Mouse (Mus musculus): Measurements from ENCODE around the gene Crb1. TPM values are rescaled to one million over a fixed set of nuclear protein-coding genes. Genes with fewer than 3 reads are reported as not detected.
A peak's percentile ranks its signal among the peaks of the same experiment; 100 is the strongest.

Crb1 gene
- polyA plus RNA-seq, 1 experiment from 2014 or later, result 0.39 TPM

DNA sequence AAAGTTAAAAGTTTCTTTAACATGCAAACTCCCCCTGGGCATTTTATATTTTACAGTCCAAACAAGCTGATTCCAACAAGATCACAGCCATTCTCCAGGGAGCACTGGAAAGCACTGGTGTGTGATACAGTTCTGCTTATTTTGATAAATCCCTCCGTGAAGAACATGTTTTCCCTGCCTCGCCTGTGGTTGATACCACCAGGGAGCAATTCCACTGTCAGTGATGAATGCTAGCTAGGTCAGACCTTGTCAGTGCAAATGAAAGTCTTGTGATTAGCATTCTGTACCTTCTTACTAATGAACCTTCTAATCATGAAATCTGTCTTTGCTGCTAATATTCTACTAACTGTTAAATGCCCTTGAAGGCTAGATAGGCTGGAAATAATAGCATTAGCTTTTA, 14.8 kb upstream of the Crb1 start:
- no peak overlapping the region for H3K9ac ChIP-seq (replicated peaks)
- H3K9me3 ChIP-seq, result no peaks in the 10 kb centered on the region
- no peak overlapping the region for H3K4me2 ChIP-seq
- H3K4me1 ChIP-seq (replicated peaks), result no peaks in the 10 kb centered on the region
- H3K27me3 ChIP-seq, result no peaks in the 10 kb centered on the region
- 51% methylated on average over 2 of the region's 2 CpGs for WGBS
- no peak overlapping the region for H3K27ac ChIP-seq
- no peak for ATAC-seq (ENCODE audit: insufficient number of reproducible peaks, insufficient read depth, low FRiP score, low TSS enrichment, low read depth)
- no peak overlapping the region for H3K4me3 ChIP-seq (replicated peaks)
- H3K36me3 ChIP-seq, result no peaks in the 10 kb centered on the region

GRCm38 (mm10) chr1:139379621-139379984, 2.7 kb upstream of the Crb1 start:
- Histone ChIP-seq H3K27me3 (no peaks in the 10 kb centered on the region), H3K4me2 (no peak overlapping the region), H3K36me3 (no peaks in the 10 kb centered on the region), H3K9ac (replicated peaks) (no peak overlapping the region), H3K9me3 (no peaks in the 10 kb centered on the region), H3K4me3 (replicated peaks) (no peak overlapping the region), H3K27ac (no peak overlapping the region), H3K4me1 (replicated peaks) (peaks cover 5% of the 10 kb centered on the region)
- ATAC-seq (ENCODE audit: insufficient number of reproducible peaks, insufficient read depth, low FRiP score, low TSS enrichment, low read depth), result 0 out of 2 replicates have a peak, but pooled peaks have one; percentile 26
- 23% methylated on average over 4 of the region's 4 CpGs for WGBS

DNA sequence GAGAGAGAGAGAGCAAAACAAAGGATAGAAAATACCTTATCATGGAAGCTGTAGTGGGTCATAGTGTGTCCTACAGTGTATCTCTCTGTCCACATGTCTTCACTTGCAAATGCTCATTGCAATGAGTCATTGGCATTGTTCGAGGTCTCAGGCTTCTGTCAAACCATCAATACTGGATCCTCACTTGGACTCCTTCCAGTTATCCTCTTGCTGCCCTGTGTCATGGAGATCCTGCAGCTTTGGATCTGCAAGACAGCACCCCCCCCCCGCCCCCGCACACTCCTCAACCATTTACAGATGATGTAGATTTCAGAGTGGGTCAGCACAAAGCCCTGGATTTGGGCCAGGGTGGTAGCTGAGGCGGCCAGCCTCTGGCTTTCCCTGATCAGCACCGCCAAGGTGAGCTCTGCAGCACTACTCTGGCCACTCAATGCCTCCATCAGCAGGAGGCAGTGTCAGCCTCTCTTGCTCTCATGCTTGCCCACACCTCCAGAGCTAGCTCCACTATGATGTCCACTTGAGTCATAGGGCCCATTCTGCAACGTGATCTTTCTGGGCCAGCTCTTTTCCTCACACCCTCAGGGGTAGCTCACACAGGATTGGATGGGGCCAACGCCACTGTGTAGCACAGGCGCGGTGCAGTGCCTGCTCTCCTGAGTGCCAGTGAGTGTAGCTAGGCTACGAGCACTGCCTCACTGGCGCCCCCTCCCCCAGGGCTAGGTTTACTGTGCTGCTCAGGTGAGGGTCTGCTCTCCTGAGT, 2.1 kb upstream of the Crb1 start:
- 23% methylated on average over 11 of the region's 11 CpGs for WGBS
- ATAC-seq (ENCODE audit: insufficient number of reproducible peaks, insufficient read depth, low FRiP score, low TSS enrichment, low read depth), result peak; percentile 76
- H3K9ac ChIP-seq (replicated peaks), result no peak overlapping the region
- no peak overlapping the region for H3K4me3 ChIP-seq (replicated peaks)
- no peaks in the 10 kb centered on the region for H3K36me3 ChIP-seq
- H3K9me3 ChIP-seq, result no peaks in the 10 kb centered on the region
- H3K4me1 ChIP-seq (replicated peaks), result peaks cover 5% of the 10 kb centered on the region
- H3K4me2 ChIP-seq, result no peak overlapping the region
- no peak overlapping the region for H3K27ac ChIP-seq
- H3K27me3 ChIP-seq, result no peaks in the 10 kb centered on the region

GRCm38 (mm10) chr1:139375900-139376299, 1.0 kb downstream of the Crb1 start:
- H3K4me3 ChIP-seq (replicated peaks), result no peak overlapping the region
- WGBS, result 42% methylated on average over 6 of the region's 6 CpGs
- no peaks in the 10 kb centered on the region for H3K36me3 ChIP-seq
- no peak overlapping the region for H3K9ac ChIP-seq (replicated peaks)
- H3K4me1 ChIP-seq (replicated peaks), result peaks cover 5% of the 10 kb centered on the region
- no peaks in the 10 kb centered on the region for H3K9me3 ChIP-seq
- H3K27ac ChIP-seq, result no peak overlapping the region
- no peak overlapping the region for H3K4me2 ChIP-seq
- no peak for ATAC-seq (ENCODE audit: insufficient number of reproducible peaks, insufficient read depth, low FRiP score, low TSS enrichment, low read depth)
- no peaks in the 10 kb centered on the region for H3K27me3 ChIP-seq

- Histone ChIP-seq H3K9ac (replicated peaks) (no peak overlapping the region), H3K27ac (no peak overlapping the region), H3K36me3 (no peaks in the 10 kb centered on the region), H3K4me3 (replicated peaks) (no peak overlapping the region), H3K27me3 (no peaks in the 10 kb centered on the region), H3K4me2 (no peak overlapping the region), H3K9me3 (no peaks in the 10 kb centered on the region), H3K4me1 (replicated peaks) (no peaks in the 10 kb centered on the region)
- no peak for ATAC-seq (ENCODE audit: insufficient number of reproducible peaks, insufficient read depth, low FRiP score, low TSS enrichment, low read depth)
- whole genome bisulfite sequencing, result 82% methylated on average over 6 of the region's 6 CpGs
These were observed 5.6 kb downstream of the Crb1 start for GRCm38 (mm10) chr1:139371341-139371740.

DNA sequence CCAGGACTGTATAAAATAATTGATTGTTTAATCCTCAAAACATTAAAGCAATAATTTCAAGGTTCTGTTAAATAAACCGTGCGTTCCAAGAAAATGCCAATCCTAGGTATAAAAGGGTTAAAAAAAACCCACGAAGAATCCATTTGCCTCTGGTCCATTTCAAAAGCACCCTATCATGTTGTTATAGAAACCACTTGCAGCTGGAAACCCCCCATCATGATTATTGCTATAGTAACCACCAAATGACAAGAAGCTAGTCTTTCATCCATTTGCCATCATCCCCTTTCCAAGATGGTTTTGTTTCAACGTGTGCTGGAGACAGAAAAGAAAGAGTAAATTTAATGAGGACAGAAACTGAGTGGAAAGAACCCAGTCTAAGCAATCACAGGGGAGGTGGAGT, 28.3 kb downstream of the Crb1 start:
- Histone ChIP-seq H3K4me2 (no peak overlapping the region), H3K4me3 (replicated peaks) (no peak overlapping the region), H3K9me3 (no peaks in the 10 kb centered on the region), H3K36me3 (no peaks in the 10 kb centered on the region), H3K9ac (replicated peaks) (no peak overlapping the region), H3K4me1 (replicated peaks) (0 out of 2 replicates have a peak, but pooled peaks cover 5% of the 10 kb centered on the region), H3K27ac (no peak overlapping the region), H3K27me3 (no peaks in the 10 kb centered on the region)
- 46% methylated on average over 4 of the region's 4 CpGs for WGBS
- no peak for ATAC-seq (ENCODE audit: insufficient number of reproducible peaks, insufficient read depth, low FRiP score, low TSS enrichment, low read depth)

GRCm38 (mm10) chr1:139346602-139347371, 30.1 kb downstream of the Crb1 start:
- Histone ChIP-seq H3K36me3 (no peaks in the 10 kb centered on the region), H3K27ac (no peak overlapping the region), H3K4me2 (no peak overlapping the region), H3K9ac (replicated peaks) (no peak overlapping the region), H3K4me1 (replicated peaks) (0 out of 2 replicates have a peak, but pooled peaks cover 5% of the 10 kb centered on the region), H3K9me3 (no peaks in the 10 kb centered on the region), H3K27me3 (no peaks in the 10 kb centered on the region), H3K4me3 (replicated peaks) (no peak overlapping the region)
- 61% methylated on average over 11 of the region's 11 CpGs for WGBS
- no peak; the same call in 1 of the 2 replicates for ATAC-seq (ENCODE audit: insufficient number of reproducible peaks, insufficient read depth, low FRiP score, low TSS enrichment, low read depth)

DNA sequence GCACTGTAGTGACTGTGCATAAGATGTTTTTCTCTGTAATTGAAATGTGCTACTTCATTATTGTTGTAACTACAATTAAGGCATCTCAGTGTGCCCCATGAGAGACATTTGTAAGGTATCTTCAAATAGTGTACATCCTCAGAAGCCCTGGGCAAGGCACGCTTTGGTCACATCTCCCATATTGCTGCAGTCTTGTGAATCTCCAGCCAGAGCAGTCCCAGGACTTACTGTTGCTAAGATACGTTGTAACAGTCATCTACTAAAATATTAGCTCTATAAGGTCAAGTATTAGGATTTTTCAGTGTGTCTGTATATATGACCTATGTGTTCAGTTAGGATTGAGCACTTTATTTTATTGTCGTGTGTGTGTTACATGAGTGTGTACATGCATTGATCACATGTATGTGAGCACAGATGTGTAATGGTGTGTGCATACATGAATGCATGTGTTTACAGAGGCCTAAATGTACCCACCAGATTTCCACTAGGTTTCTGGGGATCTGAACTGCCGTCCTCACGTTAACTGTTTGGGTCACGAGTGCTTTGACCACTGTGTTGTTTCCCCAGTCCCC, 30.8 kb downstream of the Crb1 start:
- WGBS, result 87% methylated on average over 6 of the region's 6 CpGs
- ATAC-seq (ENCODE audit: insufficient number of reproducible peaks, insufficient read depth, low FRiP score, low TSS enrichment, low read depth), result no peak
- H3K27ac ChIP-seq, result no peak overlapping the region

GRCm38 (mm10) chr1:139340178-139340859, 36.6 kb downstream of the Crb1 start:
- ATAC-seq (ENCODE audit: insufficient number of reproducible peaks, insufficient read depth, low FRiP score, low TSS enrichment, low read depth), result no peak
- Histone ChIP-seq H3K9me3 (no peaks in the 10 kb centered on the region), H3K4me2 (no peak overlapping the region), H3K9ac (replicated peaks) (no peak overlapping the region), H3K4me3 (replicated peaks) (no peak overlapping the region), H3K4me1 (replicated peaks) (no peaks in the 10 kb centered on the region), H3K36me3 (no peaks in the 10 kb centered on the region), H3K27ac (no peak overlapping the region), H3K27me3 (no peaks in the 10 kb centered on the region)
- 0% methylated on average over 1 of the region's 2 CpGs for WGBS

More for the DNA sequence above, 30.8 kb downstream of the Crb1 start:
- H3K4me2 ChIP-seq, result no peak overlapping the region
- H3K27me3 ChIP-seq, result no peaks in the 10 kb centered on the region
- H3K4me3 ChIP-seq (replicated peaks), result no peak overlapping the region
- no peaks in the 10 kb centered on the region for H3K36me3 ChIP-seq
- no peak overlapping the region for H3K9ac ChIP-seq (replicated peaks)
- H3K4me1 ChIP-seq (replicated peaks), result 0 out of 2 replicates have a peak, but pooled peaks cover 5% of the 10 kb centered on the region
- H3K9me3 ChIP-seq, result no peaks in the 10 kb centered on the region

DNA sequence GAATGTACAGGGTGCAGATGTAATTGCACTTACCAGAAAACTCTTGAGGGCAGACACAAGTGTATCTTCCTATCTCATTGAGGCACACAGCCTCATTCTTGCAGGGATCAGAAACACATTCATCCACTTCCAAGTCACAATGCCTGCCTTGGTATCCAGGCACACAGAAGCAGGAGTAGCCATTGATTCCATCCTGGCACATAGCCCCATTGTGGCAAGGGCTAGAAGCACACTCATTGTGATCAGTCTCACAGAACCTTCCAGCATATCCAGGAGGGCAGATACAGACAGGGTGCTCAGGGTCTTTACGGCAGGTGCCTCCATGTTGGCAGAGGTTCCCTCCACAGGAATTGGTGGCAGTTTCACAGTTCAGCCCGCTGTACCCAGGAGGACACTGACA, 39.9 kb downstream of the Crb1 start:
- no peak for ATAC-seq (ENCODE audit: insufficient number of reproducible peaks, insufficient read depth, low FRiP score, low TSS enrichment, low read depth)
- WGBS, result 74% methylated on average over 2 of the region's 2 CpGs
- H3K4me3 ChIP-seq (replicated peaks), result no peak overlapping the region
- no peaks in the 10 kb centered on the region for H3K36me3 ChIP-seq
- no peaks in the 10 kb centered on the region for H3K4me1 ChIP-seq (replicated peaks)
- no peak overlapping the region for H3K9ac ChIP-seq (replicated peaks)
- no peaks in the 10 kb centered on the region for H3K27me3 ChIP-seq
- H3K4me2 ChIP-seq, result no peak overlapping the region
- no peaks in the 10 kb centered on the region for H3K9me3 ChIP-seq
- no peak overlapping the region for H3K27ac ChIP-seq

DNA sequence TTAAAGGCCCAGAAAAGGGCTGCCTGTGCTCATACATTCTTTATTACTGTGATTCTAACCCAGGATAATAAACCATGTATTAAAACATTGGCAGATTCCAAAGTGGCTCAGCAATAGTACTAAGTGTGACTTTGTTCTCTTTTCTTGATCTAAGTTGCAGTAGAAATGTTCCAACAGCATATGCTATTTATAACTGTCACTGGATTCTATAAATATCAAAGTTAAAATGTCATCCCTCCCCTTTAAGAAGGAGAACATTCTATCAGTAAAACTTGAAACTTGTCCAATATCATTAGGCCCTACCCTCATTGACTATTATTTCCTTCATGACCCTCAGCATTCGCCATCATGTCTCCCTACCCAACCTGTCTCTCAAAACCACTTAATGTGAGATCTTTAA, 48.1 kb downstream of the Crb1 start:
- no peaks in the 10 kb centered on the region for H3K9me3 ChIP-seq
- H3K27ac ChIP-seq, result no peak overlapping the region
- 79% methylated on average over 1 of the region's 1 CpGs for WGBS
- no peak for ATAC-seq (ENCODE audit: insufficient number of reproducible peaks, insufficient read depth, low FRiP score, low TSS enrichment, low read depth)
- no peak overlapping the region for H3K9ac ChIP-seq (replicated peaks)
- H3K4me1 ChIP-seq (replicated peaks), result no peaks in the 10 kb centered on the region
- H3K4me3 ChIP-seq (replicated peaks), result no peak overlapping the region
- no peaks in the 10 kb centered on the region for H3K36me3 ChIP-seq
- no peak overlapping the region for H3K4me2 ChIP-seq
- H3K27me3 ChIP-seq, result no peaks in the 10 kb centered on the region
